Mouse (Mus musculus) brain, embryonic 14.5 days (tissue): Measurements from ENCODE around the gene Slc40a1. TPM values are rescaled to one million over a fixed set of nuclear protein-coding genes. Genes with fewer than 3 reads are reported as not detected.

Source experiments
- DNase-seq: peaks from one replicate; pipeline ENCODE4 v3.0.0-alpha.2; 2011; ENCODE audit warnings: low read depth
- CTCF ChIP-seq: fragments of 200-500 bp; IDR thresholded peaks from 2 replicates; pipeline ENCODE4 v1.5.1; 2012; ENCODE audit warnings: inconsistent platforms, mild to moderate bottlenecking, moderate library complexity, borderline replicate concordance; ENCODE audit not compliant: insufficient read depth, insufficient read length; ENCODE audit errors: extremely low read depth
- POLR2A ChIP-seq: fragments of 200-500 bp; IDR thresholded peaks from 2 replicates; pipeline ENCODE4 v1.6.1; 2012; ENCODE audit warnings: mild to moderate bottlenecking, inconsistent platforms, borderline replicate concordance; ENCODE audit not compliant: poor library complexity, insufficient read depth, insufficient read length, severe bottlenecking; ENCODE audit errors: extremely low read depth
- polyA plus RNA-seq: library from polyadenylated mRNA; depleted of rRNA; stranded (reverse); fragments of >200 nt; gene quantifications from 2 replicates; pipeline ENCODE4 v1.2.3, GENCODE M21; 2012; rRNA removed

The Slc40a1 gene
- 10.3 and 17.5 TPM in 2 replicates for polyA plus RNA-seq

- no peak for DNase-seq
- no peak for TF ChIP-seq CTCF
- no peak for TF ChIP-seq POLR2A
Observed at GRCm38 (mm10) chr1:45926393-45926763, at the start of gene Slc40a1. Gene Slc40a1, minus strand, starts transcription at chr1:45926523.

- no peak for DNase-seq
- TF ChIP-seq POLR2A (no peak), CTCF (no peak)
Observed at GRCm38 (mm10) chr1:45971314-45971713, 45.0 kb upstream of the Slc40a1 start.

GRCm38 (mm10) chr1:45948988-45949387, 22.7 kb upstream of the Slc40a1 start:
- DNase-seq, result no peak
- no peak for TF ChIP-seq CTCF
- no peak for TF ChIP-seq POLR2A

- TF ChIP-seq CTCF (no peak), POLR2A (no peak)
- no peak for DNase-seq
Observed at GRCm38 (mm10) chr1:45947843-45948242, 21.5 kb upstream of the Slc40a1 start.

GRCm38 (mm10) chr1:45931127-45931526, 4.8 kb upstream of the Slc40a1 start:
- TF ChIP-seq POLR2A (no peak), CTCF (no peak)
- DNase-seq, result no peak

- DNase-seq, result no peak
- TF ChIP-seq POLR2A, result no peak
- no peak for TF ChIP-seq CTCF
Observed at GRCm38 (mm10) chr1:45926911-45927310, 588 bp upstream of the Slc40a1 start.

- TF ChIP-seq CTCF, result no peak
- no peak for TF ChIP-seq POLR2A
- peak; percentile 85 for DNase-seq
Observed at GRCm38 (mm10) chr1:45925500-45926392, 577 bp downstream of the Slc40a1 start.

GRCm38 (mm10) chr1:45925131-45925499, 1.2 kb downstream of the Slc40a1 start:
- TF ChIP-seq CTCF (no peak), POLR2A (no peak)
- DNase-seq, result no peak

GRCm38 (mm10) chr1:45924516-45924915, 1.8 kb downstream of the Slc40a1 start:
- TF ChIP-seq CTCF (no peak), POLR2A (no peak)
- DNase-seq, result no peak

GRCm38 (mm10) chr1:45923306-45923705, 3.0 kb downstream of the Slc40a1 start:
- DNase-seq, result no peak
- TF ChIP-seq CTCF, result no peak
- no peak for TF ChIP-seq POLR2A

- TF ChIP-seq POLR2A, result no peak
- TF ChIP-seq CTCF, result no peak
- no peak for DNase-seq
Observed at GRCm38 (mm10) chr1:45920703-45921102, 5.6 kb downstream of the Slc40a1 start.

GRCm38 (mm10) chr1:45919752-45920151, 6.6 kb downstream of the Slc40a1 start:
- TF ChIP-seq POLR2A (no peak), CTCF (no peak)
- no peak for DNase-seq

GRCm38 (mm10) chr1:45917136-45917803, 9.1 kb downstream of the Slc40a1 start:
- TF ChIP-seq CTCF (no peak), POLR2A (no peak)
- DNase-seq, result no peak
